Mouse (Mus musculus): Measurements from ENCODE around the gene Usp47.

DNA sequence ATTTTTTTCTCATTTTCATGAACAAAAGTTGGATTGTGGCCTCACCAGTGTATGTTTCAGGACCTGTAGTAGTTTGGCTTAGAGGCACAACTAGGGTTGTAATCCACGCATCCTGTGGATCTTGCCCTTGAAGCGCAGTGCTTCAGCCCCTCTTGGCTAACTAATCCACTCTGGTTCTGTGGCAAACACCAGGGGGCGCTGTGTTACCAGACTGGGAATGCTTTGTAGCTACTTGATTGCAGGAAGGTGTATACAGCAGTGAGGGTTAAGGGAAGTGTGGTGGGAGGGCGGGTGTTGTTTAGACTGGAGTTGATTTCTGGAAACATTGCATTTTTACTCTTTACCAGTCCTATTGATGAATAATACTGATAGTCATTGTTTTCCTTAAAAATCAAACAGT, 61.8 kb downstream of the Usp47 start:
- TF ChIP-seq CTCF (IDR thresholded peaks at IDR 0.05; ENCODE audit: insufficient read depth, low read length): peak; percentile 84
- no peak for TF ChIP-seq POLR2A (IDR thresholded peaks at IDR 0.05; ENCODE audit: borderline replicate concordance, extremely low read depth, low read depth, low read length)
